Mouse (Mus musculus): ENCODE results near the gene Acvr2b. TPM values are rescaled to one million over a fixed set of nuclear protein-coding genes. Genes with fewer than 3 reads are reported as not detected.

Gene Acvr2b
- polyA plus RNA-seq, 1 experiment from 2014 or later, result 66.2 TPM

DNA sequence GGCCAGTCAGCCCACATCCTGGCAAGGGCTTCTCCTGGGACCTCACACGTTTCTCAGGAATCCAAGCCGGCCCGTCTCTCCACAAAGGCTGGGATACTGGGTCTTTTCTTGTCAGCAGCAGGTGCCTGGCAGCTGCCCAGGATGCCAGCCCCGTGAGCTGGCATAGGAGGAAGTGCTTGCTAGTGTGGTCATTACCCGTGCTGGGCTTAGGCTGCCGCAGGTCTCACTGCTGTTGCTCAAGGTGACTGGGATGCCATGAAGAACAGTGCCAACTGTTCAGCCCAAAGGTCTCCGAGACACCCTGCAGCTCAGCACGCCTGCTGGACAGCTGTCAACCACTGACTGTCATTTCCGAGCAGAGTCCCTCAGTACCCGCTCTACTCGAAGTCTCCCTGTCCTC is 76.4 kb downstream of the Acvr2b start:
- ATAC-seq, result no peak
- WGBS, result 77% methylated on average over 11 of the region's 11 CpGs
- H3K4me2 ChIP-seq (replicated peaks), result no peak overlapping the region

DNA sequence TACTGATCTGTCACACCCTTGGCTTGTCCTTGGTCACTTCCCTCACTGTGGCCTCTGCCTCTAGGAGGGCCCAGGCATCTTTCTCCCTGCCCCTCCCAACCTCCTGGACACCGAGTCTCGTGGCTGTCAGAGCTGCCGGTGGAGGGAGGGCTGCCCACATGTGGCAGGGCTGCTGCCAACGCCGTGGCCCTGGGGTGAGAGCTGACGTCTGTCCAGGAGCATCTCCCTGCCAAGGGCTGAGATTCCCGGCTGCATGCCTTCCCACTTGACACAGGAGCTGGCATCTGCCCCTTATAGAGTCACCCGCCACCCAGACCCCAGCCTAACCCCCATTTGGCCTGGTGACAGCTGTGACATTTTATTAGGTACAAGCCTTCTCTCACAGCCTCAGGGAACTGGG is 77.4 kb downstream of the Acvr2b start:
- no peaks in the 10 kb centered on the region for H3K9me3 ChIP-seq
- H3K4me2 ChIP-seq (replicated peaks), result no peak overlapping the region
- ATAC-seq, result no peak
- 0 out of 2 replicates have a peak, but pooled peaks cover 2% of the 10 kb centered on the region for H3K27me3 ChIP-seq
- H3K27ac ChIP-seq, result no peak overlapping the region
- peaks cover 13% of the 10 kb centered on the region for H3K4me1 ChIP-seq (replicated peaks)
- H3K4me3 ChIP-seq (replicated peaks), result no peak overlapping the region
- no peak overlapping the region for H3K9ac ChIP-seq (replicated peaks)
- WGBS, result 66% methylated on average over 8 of the region's 8 CpGs
- no peaks in the 10 kb centered on the region for H3K36me3 ChIP-seq

More for the DNA sequence above, 76.4 kb downstream of the Acvr2b start:
- Histone ChIP-seq H3K27ac (no peak overlapping the region), H3K4me3 (replicated peaks) (no peak overlapping the region), H3K27me3 (0 out of 2 replicates have a peak, but pooled peaks cover 2% of the 10 kb centered on the region), H3K9ac (replicated peaks) (no peak overlapping the region), H3K36me3 (no peaks in the 10 kb centered on the region), H3K9me3 (no peaks in the 10 kb centered on the region), H3K4me1 (replicated peaks) (peaks cover 3% of the 10 kb centered on the region)

DNA sequence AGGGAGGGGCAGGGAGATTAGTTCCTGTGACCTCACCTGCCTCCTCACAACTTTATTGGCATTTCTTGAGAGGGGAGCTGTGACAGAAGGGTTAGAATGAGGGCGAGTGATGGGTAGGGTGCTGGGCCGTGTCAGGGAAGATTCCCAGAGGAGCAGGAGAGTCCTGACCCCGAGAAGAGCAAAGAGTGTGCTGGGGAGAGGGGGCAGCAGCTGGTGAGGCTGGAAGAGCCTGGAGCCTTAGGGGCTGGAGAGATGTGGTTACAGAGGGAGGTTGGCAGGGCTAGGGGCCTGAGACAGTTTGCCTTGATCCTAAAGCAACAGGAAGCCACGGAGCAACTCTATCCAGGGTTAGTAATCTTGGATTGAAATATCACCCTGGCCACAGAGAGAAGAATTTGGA is 79.7 kb downstream of the Acvr2b start:
- H3K4me1 ChIP-seq (replicated peaks), result peaks cover 16% of the 10 kb centered on the region
- 86% methylated on average over 4 of the region's 4 CpGs for WGBS
- no peaks in the 10 kb centered on the region for H3K9me3 ChIP-seq
- no peak for ATAC-seq
- H3K4me2 ChIP-seq (replicated peaks), result no peak overlapping the region
- no peaks in the 10 kb centered on the region for H3K36me3 ChIP-seq
- 0 out of 2 replicates have a peak, but pooled peaks cover 2% of the 10 kb centered on the region for H3K27me3 ChIP-seq
- no peak overlapping the region for H3K9ac ChIP-seq (replicated peaks)
- no peak overlapping the region for H3K27ac ChIP-seq
- H3K4me3 ChIP-seq (replicated peaks), result no peak overlapping the region

DNA sequence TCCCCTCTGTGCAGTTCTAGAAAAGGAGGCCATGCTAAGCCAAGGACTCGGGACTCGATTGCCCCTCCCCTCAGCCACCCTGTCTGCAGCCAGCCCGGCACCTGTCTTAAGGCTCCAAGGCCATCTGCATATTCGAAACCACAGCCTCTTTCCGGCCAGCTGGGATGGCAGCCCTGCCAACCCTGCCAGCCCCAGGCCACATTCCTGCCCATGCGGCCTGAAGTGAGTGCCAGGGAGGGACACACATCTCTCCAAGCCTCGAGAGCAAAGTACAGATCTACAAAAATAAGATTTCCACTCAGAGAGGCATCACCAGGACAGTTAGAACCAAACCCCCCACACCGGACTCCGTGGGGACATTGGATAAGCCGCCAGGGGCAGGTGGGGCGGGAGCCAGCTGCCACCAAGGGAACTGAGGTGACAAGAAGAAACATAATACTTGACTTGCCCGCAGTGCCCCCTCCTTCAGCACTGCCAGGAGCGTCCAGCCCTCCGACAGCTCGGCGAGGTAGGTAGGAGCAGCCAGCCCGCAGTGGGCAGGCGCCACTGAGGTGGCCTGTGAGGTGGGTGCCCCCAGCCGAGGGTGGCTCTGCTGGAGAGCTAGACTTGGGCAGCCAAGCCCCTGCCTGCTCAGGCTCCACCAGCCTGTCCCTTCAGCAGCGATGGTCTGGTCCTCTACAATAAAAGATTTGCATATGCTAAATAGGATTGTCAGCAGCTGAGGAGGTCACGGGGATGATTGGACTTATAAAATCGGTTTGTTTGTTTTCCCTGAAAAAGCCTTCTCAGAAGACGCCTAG is 81.8 kb downstream of the Acvr2b start:
- ATAC-seq, result peak; percentile 55
- WGBS, result 49% methylated on average over 23 of the region's 23 CpGs
- no peak overlapping the region for H3K4me2 ChIP-seq (replicated peaks)

DNA sequence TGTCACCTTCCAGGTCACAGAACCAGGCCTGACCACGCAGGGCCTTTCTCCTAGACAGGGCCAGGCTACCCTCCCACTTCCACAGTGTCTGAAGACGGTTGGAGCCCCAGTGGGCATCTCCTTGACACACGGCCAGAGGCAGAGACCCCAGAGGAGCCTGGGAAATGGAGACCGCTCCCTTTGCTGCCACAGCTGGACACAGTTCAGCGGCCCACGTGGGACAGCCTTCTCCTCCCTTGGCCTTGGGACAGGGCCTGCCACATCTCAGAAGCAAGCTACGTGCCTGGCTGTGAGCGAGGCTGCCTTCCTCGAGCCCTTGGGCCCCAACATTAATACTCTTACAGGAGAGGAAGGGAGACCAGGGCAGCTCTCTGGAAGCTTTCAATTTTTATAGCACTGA is 82.5 kb downstream of the Acvr2b start:
- no peaks in the 10 kb centered on the region for H3K36me3 ChIP-seq
- H3K4me2 ChIP-seq (replicated peaks), result no peak overlapping the region
- H3K27ac ChIP-seq, result no peak overlapping the region
- peak; percentile 40 for ATAC-seq
- no peak overlapping the region for H3K4me3 ChIP-seq (replicated peaks)
- H3K9me3 ChIP-seq, result no peaks in the 10 kb centered on the region
- peaks cover 15% of the 10 kb centered on the region for H3K4me1 ChIP-seq (replicated peaks)
- 0 out of 2 replicates have a peak, but pooled peaks cover 2% of the 10 kb centered on the region for H3K27me3 ChIP-seq
- H3K9ac ChIP-seq (replicated peaks), result no peak overlapping the region; the same call in 1 of the 2 replicates
- 68% methylated on average over 9 of the region's 9 CpGs for WGBS

More for the DNA sequence above, 81.8 kb downstream of the Acvr2b start:
- Histone ChIP-seq H3K4me1 (replicated peaks) (peaks cover 16% of the 10 kb centered on the region), H3K9me3 (no peaks in the 10 kb centered on the region), H3K36me3 (no peaks in the 10 kb centered on the region), H3K27ac (no peak overlapping the region), H3K4me3 (replicated peaks) (no peak overlapping the region), H3K9ac (replicated peaks) (no peak overlapping the region; the same call in 1 of the 2 replicates), H3K27me3 (0 out of 2 replicates have a peak, but pooled peaks cover 2% of the 10 kb centered on the region)

Other genes with a start within 250 kb of the Acvr2b start
- 1.4 TPM in 2 replicates for gene Acaa1b, start 245.0 kb upstream of the Acvr2b start, polyA plus RNA-seq (2015; fragmentation: Nextera tagmentation; extraction: Ambion mirVana)
- gene Gm47289, start 243.0 kb upstream of the Acvr2b start, polyA plus RNA-seq (2015; fragmentation: Nextera tagmentation; extraction: Ambion mirVana), result not detected in 2 replicates
- gene Slc22a13, start 193.0 kb upstream of the Acvr2b start, polyA plus RNA-seq (2015; fragmentation: Nextera tagmentation; extraction: Ambion mirVana), result not detected in 2 replicates
- 13.0 and 13.7 TPM in 2 replicates for gene Oxsr1, start 79.7 kb upstream of the Acvr2b start, polyA plus RNA-seq (2015; fragmentation: Nextera tagmentation; extraction: Ambion mirVana)
- gene Acaa1a, start 62.4 kb upstream of the Acvr2b start, polyA plus RNA-seq (2015; fragmentation: Nextera tagmentation; extraction: Ambion mirVana), result 93.1 and 100 TPM in 2 replicates
- gene Myd88, start 60.7 kb upstream of the Acvr2b start, polyA plus RNA-seq (2015; fragmentation: Nextera tagmentation; extraction: Ambion mirVana), result 4.5 and 4.7 TPM in 2 replicates
- gene Xylb, start 44.7 kb upstream of the Acvr2b start, polyA plus RNA-seq (2015; fragmentation: Nextera tagmentation; extraction: Ambion mirVana), result 1.9 and 3.4 TPM in 2 replicates
- gene Slc22a14, start 36.6 kb upstream of the Acvr2b start, polyA plus RNA-seq (2015; fragmentation: Nextera tagmentation; extraction: Ambion mirVana), result 0.11 TPM in 1 of 2 replicates, not detected in the other
- 48.2 and 50.7 TPM in 2 replicates for gene Exog, start 42.8 kb downstream of the Acvr2b start, polyA plus RNA-seq (2015; fragmentation: Nextera tagmentation; extraction: Ambion mirVana)
- 0.14 and 0.20 TPM in 2 replicates for gene Scn5a, start 176.9 kb downstream of the Acvr2b start, polyA plus RNA-seq (2015; fragmentation: Nextera tagmentation; extraction: Ambion mirVana)

All from midbrain, embryonic 13.5 days (tissue).